In the genomic region with DNA sequence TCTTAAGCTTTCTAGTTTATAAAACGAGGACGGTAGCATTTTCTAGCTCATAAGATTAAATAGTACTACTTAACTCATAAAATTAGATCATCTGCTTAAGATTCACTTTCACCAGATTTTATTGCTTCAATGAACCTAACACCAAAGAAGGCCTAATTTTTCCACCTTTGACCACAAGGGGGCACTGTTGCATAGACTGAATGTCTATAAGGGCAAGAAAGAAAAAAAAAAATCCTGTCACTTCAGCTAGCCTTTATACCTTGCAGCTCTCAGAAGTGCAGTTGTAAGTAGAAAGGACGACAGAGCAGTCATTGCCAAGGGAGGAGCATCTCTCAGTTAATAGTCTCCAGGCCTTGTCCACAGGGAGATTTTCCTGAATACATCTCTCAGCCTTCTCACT, we compare ENCODE assay signal across 8 mouse cellular contexts.
DNase-seq lines count a peak whose midpoint lies in the region; ATAC-seq lines count a peak whose summit lies in the region.

No protein-coding gene starts in this region.

- no peak overlapping the region for H3K4me3 ChIP-seq in hindbrain, embryonic 10.5 days
- no peak overlapping the region for H3K4me3 ChIP-seq in hindbrain, embryonic 16.5 days (ENCODE audit: low read length)
- H3K4me3 ChIP-seq in limb, embryonic 11.5 days (ENCODE audit: low read depth, low read length), result no peak overlapping the region
- no peak overlapping the region for H3K4me3 ChIP-seq in neural tube, embryonic 11.5 days (ENCODE audit: low read depth, low read length)

- no peaks in the 10 kb centered on the region for H3K4me1 ChIP-seq in hindbrain, embryonic 10.5 days (replicated peaks)
- no peaks in the 10 kb centered on the region for H3K4me1 ChIP-seq in hindbrain, embryonic 16.5 days (ENCODE audit: control insufficient read depth, insufficient read depth, low read depth, low read length)
- H3K4me1 ChIP-seq in limb, embryonic 11.5 days (ENCODE audit: control insufficient read depth, insufficient read depth, low read length), result no peaks in the 10 kb centered on the region
- H3K4me1 ChIP-seq in neural tube, embryonic 11.5 days (ENCODE audit: control insufficient read depth, insufficient read depth, low read length), result no peaks in the 10 kb centered on the region

- no peak overlapping the region for H3K27ac ChIP-seq in hindbrain, embryonic 10.5 days
- no peak overlapping the region for H3K27ac ChIP-seq in hindbrain, embryonic 16.5 days (ENCODE audit: low read depth, low read length)
- no peak overlapping the region for H3K27ac ChIP-seq in limb, embryonic 11.5 days (replicated peaks; ENCODE audit: low read depth, low read length)
- no peak overlapping the region for H3K27ac ChIP-seq in neural tube, embryonic 11.5 days (ENCODE audit: low read depth, low read length)

- no peak for ATAC-seq in hindbrain, embryonic 16.5 days
- no peak for ATAC-seq in limb, embryonic 11.5 days (ENCODE audit: insufficient number of reproducible peaks, low FRiP score, low TSS enrichment, low read depth)
- no peak for ATAC-seq in neural tube, embryonic 11.5 days (ENCODE audit: insufficient read depth, low FRiP score, low TSS enrichment)

- H3K4me2 ChIP-seq in hindbrain, embryonic 16.5 days (ENCODE audit: low read length), result no peak overlapping the region
- H3K4me2 ChIP-seq in limb, embryonic 11.5 days (ENCODE audit: low read depth, severe bottlenecking), result no peak overlapping the region
- no peak overlapping the region for H3K4me2 ChIP-seq in neural tube, embryonic 11.5 days (ENCODE audit: low read depth)

- no peaks in the 10 kb centered on the region for H3K27me3 ChIP-seq in hindbrain, embryonic 10.5 days (ENCODE audit: insufficient read depth, poor library complexity, severe bottlenecking)
- H3K27me3 ChIP-seq in hindbrain, embryonic 16.5 days (replicated peaks; ENCODE audit: control insufficient read depth, insufficient read depth, low read length), result no peaks in the 10 kb centered on the region
- H3K27me3 ChIP-seq in limb, embryonic 11.5 days (ENCODE audit: control insufficient read depth, insufficient read depth, low read length), result no peaks in the 10 kb centered on the region
- no peaks in the 10 kb centered on the region for H3K27me3 ChIP-seq in neural tube, embryonic 11.5 days (ENCODE audit: control insufficient read depth, insufficient read depth, low read length)

- 9% methylated on average over 3 of the region's 3 CpGs for WGBS in hindbrain, embryonic 10.5 days
- WGBS in hindbrain, embryonic 16.5 days, result 16% methylated on average over 3 of the region's 3 CpGs
- WGBS in limb, embryonic 11.5 days, result 12% methylated on average over 3 of the region's 3 CpGs
- 11% methylated on average over 3 of the region's 3 CpGs for WGBS in neural tube, embryonic 11.5 days

- no peaks in the 10 kb centered on the region for H3K9me3 ChIP-seq in hindbrain, embryonic 10.5 days
- H3K9me3 ChIP-seq in hindbrain, embryonic 16.5 days (ENCODE audit: control insufficient read depth, low read length), result no peaks in the 10 kb centered on the region
- H3K9me3 ChIP-seq in limb, embryonic 11.5 days (ENCODE audit: control insufficient read depth, low read length), result no peaks in the 10 kb centered on the region
- H3K9me3 ChIP-seq in neural tube, embryonic 11.5 days (ENCODE audit: control insufficient read depth, low read length), result no peaks in the 10 kb centered on the region

- no peaks in the 10 kb centered on the region for H3K36me3 ChIP-seq in hindbrain, embryonic 10.5 days
- H3K36me3 ChIP-seq in hindbrain, embryonic 16.5 days (ENCODE audit: control insufficient read depth, insufficient read depth, low read length), result no peaks in the 10 kb centered on the region
- H3K36me3 ChIP-seq in limb, embryonic 11.5 days (ENCODE audit: control insufficient read depth, insufficient read depth, low read length), result no peaks in the 10 kb centered on the region
- H3K36me3 ChIP-seq in neural tube, embryonic 11.5 days (ENCODE audit: control insufficient read depth, insufficient read depth, low read length), result no peaks in the 10 kb centered on the region

- no peak overlapping the region for H3K9ac ChIP-seq in hindbrain, embryonic 16.5 days (ENCODE audit: low read depth, low read length)
- H3K9ac ChIP-seq in limb, embryonic 11.5 days (ENCODE audit: low read length), result no peak overlapping the region
- H3K9ac ChIP-seq in neural tube, embryonic 11.5 days (ENCODE audit: low read length), result no peak overlapping the region

- peak; percentile 53 for DNase-seq in hindbrain, embryonic 10.5 days (ENCODE audit: low spot score)
- DNase-seq in adipocyte (ENCODE audit: low spot score), result peak; percentile 37
- peak; percentile 81 for DNase-seq in embryo, embryonic 10 days (ENCODE audit: low spot score)
- peak; percentile 3 to 60 for DNase-seq in kidney, adult 8-10 months
- DNase-seq in limb, embryonic 11.5 days (ENCODE audit: low spot score), result peak; percentile 84
- peak; percentile 51 for DNase-seq in neural tube, embryonic 11.5 days (ENCODE audit: low spot score)
- DNase-seq in thymus, postnatal 36 days, result peak; percentile 50 to 66

Comparison
In these comparisons a context has a peak if more than half of its experiments do, and no peak if none do; other contexts are left out.
1. DNase-seq: peak in every context shown above with its lines; median percentile 84 in limb, embryonic 11.5 days; 81 in embryo, embryonic 10 days; 58 in thymus, postnatal 36 days; 53 in hindbrain, embryonic 10.5 days; 51 in neural tube, embryonic 11.5 days; 37 in adipocyte; 32 in kidney, adult 8-10 months.